Mouse (Mus musculus) c-Kit-negative CD71-positive TER-119-positive erythroid progenitor cells, embryonic 14.5 days (primary cell): ENCODE results near the gene Dnajc5.
"Not testable (repeated sequence)": the region's sequence is repeated elsewhere in the genome, so short reads cannot be mapped to it uniquely, and the experiment has no call there.

Source experiments
- DNase-seq: peaks from one replicate; pipeline ENCODE4 v3.0.0-alpha.2; 2013; ENCODE audit warnings: low read depth, low spot score

Dnajc5 gene

GRCm38 (mm10) chr2:181520118-181520935 is at the start of gene Dnajc5:
Gene Dnajc5, plus strand, starts transcription at chr2:181520485.
- peak; percentile 95 for DNase-seq

- DNase-seq: no peak
Observed at GRCm38 (mm10) chr2:181471246-181471645, 49.0 kb upstream of the Dnajc5 start.

- DNase-seq: no peak
Observed at GRCm38 (mm10) chr2:181472256-181472827, 47.9 kb upstream of the Dnajc5 start.

- DNase-seq: no peak
Observed at GRCm38 (mm10) chr2:181483120-181483519, 37.2 kb upstream of the Dnajc5 start.

- no peak for DNase-seq
Observed at GRCm38 (mm10) chr2:181483562-181484318, 36.5 kb upstream of the Dnajc5 start.

- DNase-seq: no peak
Observed at GRCm38 (mm10) chr2:181484456-181485233, 35.6 kb upstream of the Dnajc5 start.

GRCm38 (mm10) chr2:181485741-181486140 is 34.5 kb upstream of the Dnajc5 start:
- DNase-seq: no peak

GRCm38 (mm10) chr2:181487338-181488277 is 32.7 kb upstream of the Dnajc5 start:
- DNase-seq: no peak

- DNase-seq: peak; percentile 74
Observed at GRCm38 (mm10) chr2:181491432-181492205, 28.7 kb upstream of the Dnajc5 start.

- DNase-seq: no peak
Observed at GRCm38 (mm10) chr2:181492206-181492605, 28.1 kb upstream of the Dnajc5 start.

- no peak for DNase-seq
Observed at GRCm38 (mm10) chr2:181493156-181493927, 26.9 kb upstream of the Dnajc5 start, which contains the start of gene Abhd16b. Gene Abhd16b, plus strand, starts transcription at chr2:181493206.

GRCm38 (mm10) chr2:181494266-181494945 is 25.9 kb upstream of the Dnajc5 start:
- DNase-seq: no peak

- not testable (repeated sequence) for DNase-seq
Observed at GRCm38 (mm10) chr2:181495845-181496244, 24.4 kb upstream of the Dnajc5 start.

- DNase-seq: peak; percentile 51
Observed at GRCm38 (mm10) chr2:181496281-181496680, 24.0 kb upstream of the Dnajc5 start.

GRCm38 (mm10) chr2:181496831-181497547 is 23.3 kb upstream of the Dnajc5 start, which contains the start of gene Tpd52l2:
Gene Tpd52l2, plus strand, starts transcription at chr2:181497142.
- DNase-seq: peak; percentile 93

- DNase-seq: peak; percentile 75
Observed at GRCm38 (mm10) chr2:181497548-181497875, 22.8 kb upstream of the Dnajc5 start.

GRCm38 (mm10) chr2:181498644-181499043 is 21.6 kb upstream of the Dnajc5 start:
- DNase-seq: no peak

- no peak for DNase-seq
Observed at GRCm38 (mm10) chr2:181509191-181509590, 11.1 kb upstream of the Dnajc5 start.
